Mouse (Mus musculus): ENCODE results near the gene Sirpa.
A peak's percentile ranks its signal among the peaks of the same experiment; 100 is the strongest.

The Sirpa gene

GRCm38 (mm10) chr2:129592459-129593140 lies at the start of gene Sirpa:
Gene Sirpa (plus strand): TSS chr2:129592835.
- DNase-seq (ENCODE audit: inconsistent age in 2 of 2, low spot score in 1 of 2): peak; percentile 87 to 97

- DNase-seq (ENCODE audit: inconsistent age in 2 of 2, low spot score in 1 of 2): no peak
Measured at GRCm38 (mm10) chr2:129544448-129544847, 48.2 kb upstream of the Sirpa start.

DNA sequence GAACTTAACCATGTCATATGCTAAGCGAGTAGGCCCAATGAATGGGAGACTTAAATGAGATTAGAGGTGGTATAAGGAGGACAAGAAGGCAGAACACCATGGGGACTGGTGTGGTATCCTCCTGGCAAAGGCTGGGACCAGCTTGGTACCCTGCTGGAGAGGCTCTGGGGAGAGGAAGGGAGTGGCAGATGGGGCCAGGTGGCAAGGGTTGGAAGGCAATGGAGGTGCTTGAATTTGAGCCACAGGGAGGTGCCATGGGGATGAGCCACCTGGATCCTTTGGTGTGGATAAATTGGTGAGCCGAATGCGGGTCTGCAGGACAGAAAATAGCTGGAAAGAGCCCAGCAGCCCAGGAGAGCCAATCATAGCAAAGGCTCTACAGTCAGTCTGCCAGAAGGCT lies 47.7 kb upstream of the Sirpa start:
- DNase-seq (ENCODE audit: inconsistent age in 2 of 2, low spot score in 1 of 2): no peak

- no peak for DNase-seq (ENCODE audit: inconsistent age in 2 of 2, low spot score in 1 of 2)
Measured at GRCm38 (mm10) chr2:129545596-129545995, 47.0 kb upstream of the Sirpa start.

DNA sequence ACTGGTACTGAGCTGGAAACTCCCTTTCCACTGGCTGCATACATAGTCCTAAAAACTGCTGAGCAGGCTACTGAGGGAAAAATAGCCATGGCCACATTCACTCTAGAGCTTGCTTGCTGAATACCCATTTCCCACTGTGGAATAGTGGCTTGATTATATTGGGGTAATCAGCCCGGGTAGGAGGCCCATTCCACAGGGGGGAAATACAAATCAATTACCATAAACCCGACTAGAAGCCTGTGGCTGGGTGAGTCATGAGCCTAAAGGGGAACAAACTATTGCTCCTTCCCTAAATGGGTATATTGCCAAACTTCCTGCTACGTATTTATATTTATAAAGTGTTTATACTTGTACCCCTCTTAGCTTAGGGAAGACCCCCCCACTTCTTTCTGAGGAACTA lies 45.9 kb upstream of the Sirpa start:
- DNase-seq (ENCODE audit: inconsistent age in 2 of 2, low spot score in 1 of 2): no peak

GRCm38 (mm10) chr2:129549537-129550135 lies 43.0 kb upstream of the Sirpa start:
- peak in 1 of 2 experiments; percentile 42 for DNase-seq (ENCODE audit: inconsistent age in 2 of 2, low spot score in 1 of 2)

- no peak for DNase-seq (ENCODE audit: inconsistent age in 2 of 2, low spot score in 1 of 2)
Measured at GRCm38 (mm10) chr2:129550781-129551180, 41.9 kb upstream of the Sirpa start.

DNA sequence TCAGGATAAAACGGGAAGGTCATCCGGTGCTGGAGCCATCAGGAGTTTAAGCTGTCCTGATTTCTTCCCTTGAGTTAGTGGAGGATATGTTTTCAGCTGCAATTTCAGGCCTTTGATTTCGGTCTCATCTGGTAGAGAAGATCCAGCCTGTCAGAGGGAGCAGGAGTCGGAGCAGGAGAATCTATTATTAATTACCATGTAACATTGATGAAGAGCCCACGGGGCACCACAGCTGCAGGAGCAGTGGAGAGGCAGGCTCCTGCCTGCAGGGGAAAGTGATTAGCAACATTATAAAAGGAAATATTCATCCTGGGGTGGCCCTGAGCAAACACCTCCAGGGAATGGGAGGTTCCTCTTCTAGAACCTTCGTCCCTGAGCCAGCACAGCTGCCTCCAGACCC lies 36.6 kb upstream of the Sirpa start:
- no peak for DNase-seq (ENCODE audit: inconsistent age in 2 of 2, low spot score in 1 of 2)

- no peak for DNase-seq (ENCODE audit: inconsistent age in 2 of 2, low spot score in 1 of 2)
Measured at GRCm38 (mm10) chr2:129558008-129558874, 34.4 kb upstream of the Sirpa start.

DNA sequence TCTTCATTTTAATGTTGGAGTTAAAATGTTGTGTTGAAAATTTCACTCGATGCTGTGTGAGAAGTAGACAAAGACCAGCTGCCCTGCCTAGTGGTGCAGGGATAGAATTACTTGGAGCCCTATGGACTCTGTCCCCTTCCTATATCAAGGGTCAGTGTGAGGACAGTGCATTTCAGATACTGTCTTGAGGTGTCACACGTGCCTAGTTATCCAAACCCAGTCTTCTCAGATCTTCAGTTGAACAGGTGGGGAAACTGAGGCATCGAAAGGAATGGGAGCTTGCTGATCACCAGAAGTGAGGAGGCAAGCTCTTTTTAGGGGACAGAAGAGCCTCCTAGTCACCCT lies 33.8 kb upstream of the Sirpa start:
- no peak for DNase-seq (ENCODE audit: inconsistent age in 2 of 2, low spot score in 1 of 2)

GRCm38 (mm10) chr2:129561796-129562195 lies 30.8 kb upstream of the Sirpa start:
- DNase-seq (ENCODE audit: inconsistent age in 2 of 2, low spot score in 1 of 2): no peak

DNA sequence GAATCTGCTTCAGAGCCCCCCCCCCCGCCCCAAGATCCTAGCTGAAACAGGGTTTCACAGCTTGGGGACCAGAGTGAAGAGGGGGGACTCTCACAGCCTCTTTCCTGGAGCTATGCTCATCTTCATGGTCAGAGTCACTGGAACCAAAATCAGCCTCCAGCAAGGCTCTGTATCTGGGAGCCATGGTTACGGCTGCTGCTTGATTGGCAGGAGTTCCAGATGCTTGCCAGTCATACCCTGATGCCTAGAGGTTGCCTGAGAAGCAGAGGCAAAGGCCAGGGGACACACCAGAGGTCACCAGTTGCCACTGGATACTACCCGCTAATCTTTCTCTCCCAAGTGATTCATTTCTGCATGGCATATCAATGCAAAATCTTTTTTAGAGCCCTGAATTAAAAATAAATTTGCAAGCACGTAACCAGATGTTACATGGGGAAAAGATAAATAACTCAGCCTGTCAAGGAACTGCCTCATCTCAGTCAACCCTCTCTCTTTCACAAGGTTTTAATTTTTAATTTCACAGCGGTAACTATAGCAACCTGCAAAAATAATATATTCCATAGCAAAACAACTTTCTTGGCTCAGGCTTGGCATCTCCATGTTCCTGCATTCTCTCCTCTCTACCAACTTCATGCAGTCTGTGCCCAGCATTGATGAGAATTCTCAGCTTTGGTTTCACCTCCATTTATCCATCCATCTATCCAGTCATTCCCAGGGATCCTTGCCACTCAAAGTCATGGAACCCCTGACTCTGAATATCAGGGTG lies 28.5 kb upstream of the Sirpa start:
- no peak for DNase-seq (ENCODE audit: inconsistent age in 2 of 2, low spot score in 1 of 2)

DNA sequence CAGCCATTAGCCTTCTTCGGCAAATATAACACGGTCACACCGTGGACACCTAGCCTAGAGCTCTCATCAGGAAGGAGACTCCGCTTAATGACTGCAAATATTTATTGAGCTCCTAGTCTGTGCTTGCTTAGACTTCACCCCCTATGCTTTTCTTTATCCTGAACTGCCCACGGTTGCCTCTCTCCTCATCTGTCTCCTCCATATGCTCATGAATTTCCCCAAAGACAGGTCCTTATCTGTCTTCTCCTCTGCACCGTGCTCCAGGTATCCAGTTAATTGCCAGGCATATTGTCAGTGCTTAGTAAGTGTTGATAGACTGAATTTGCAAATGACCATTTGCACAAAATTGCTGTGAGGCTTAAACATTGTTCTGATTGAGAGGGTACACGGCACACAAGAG lies 23.5 kb upstream of the Sirpa start:
- no peak for DNase-seq (ENCODE audit: inconsistent age in 2 of 2, low spot score in 1 of 2)

- DNase-seq (ENCODE audit: inconsistent age in 2 of 2, low spot score in 1 of 2): no peak
Measured at GRCm38 (mm10) chr2:129569556-129569955, 23.1 kb upstream of the Sirpa start.

DNA sequence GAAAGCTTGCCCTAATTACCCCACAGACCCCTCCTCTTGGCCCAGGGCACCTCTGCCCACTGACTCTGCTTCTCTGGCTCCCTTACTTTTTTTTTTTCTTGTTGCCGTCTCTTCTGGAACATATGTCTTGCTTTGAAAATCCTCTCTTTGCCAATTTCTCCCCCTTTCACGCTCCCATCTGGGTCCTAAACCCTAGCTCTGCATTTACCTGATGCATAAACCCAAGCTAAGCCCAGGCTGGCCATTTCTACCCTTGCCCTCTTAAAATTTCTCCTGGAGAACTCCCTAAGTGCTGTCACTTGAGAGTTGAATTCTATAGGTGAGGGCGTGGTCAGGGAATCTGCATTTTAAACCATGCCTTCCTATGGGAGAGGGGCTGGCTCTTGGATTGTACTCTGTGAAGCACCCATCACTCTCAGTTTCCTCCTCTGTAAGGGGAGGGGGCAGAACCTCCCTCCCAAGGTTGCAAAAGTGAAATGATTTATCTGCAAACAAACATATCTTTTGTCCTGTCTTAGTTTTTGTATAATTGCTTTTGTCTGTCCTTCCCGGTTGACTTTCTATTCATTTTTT lies 18.8 kb upstream of the Sirpa start:
- no peak for DNase-seq (ENCODE audit: inconsistent age in 2 of 2, low spot score in 1 of 2)

- peak in 1 of 2 experiments; percentile 38 for DNase-seq (ENCODE audit: inconsistent age in 2 of 2, low spot score in 1 of 2)
Measured at GRCm38 (mm10) chr2:129574395-129575046, 18.1 kb upstream of the Sirpa start.

DNA sequence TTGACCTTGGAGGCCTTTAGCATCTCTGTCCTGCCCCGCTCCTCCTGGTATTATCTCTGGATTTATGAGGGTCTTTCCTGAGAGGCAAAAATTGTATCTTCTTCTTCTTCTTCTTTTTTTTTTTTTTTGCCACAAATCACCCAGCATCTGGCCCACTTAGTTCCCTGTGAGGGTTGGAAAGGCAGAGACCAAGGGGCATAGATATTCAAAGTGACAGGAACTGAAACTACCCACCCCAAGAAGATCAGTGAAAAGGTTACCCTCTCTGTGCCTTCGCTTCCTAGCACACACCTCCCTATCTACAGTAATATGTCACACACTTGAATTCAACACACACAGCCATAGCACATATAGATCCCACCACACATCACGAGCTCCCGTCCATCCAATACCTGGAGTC lies 17.5 kb upstream of the Sirpa start:
- no peak for DNase-seq (ENCODE audit: inconsistent age in 2 of 2, low spot score in 1 of 2)

DNA sequence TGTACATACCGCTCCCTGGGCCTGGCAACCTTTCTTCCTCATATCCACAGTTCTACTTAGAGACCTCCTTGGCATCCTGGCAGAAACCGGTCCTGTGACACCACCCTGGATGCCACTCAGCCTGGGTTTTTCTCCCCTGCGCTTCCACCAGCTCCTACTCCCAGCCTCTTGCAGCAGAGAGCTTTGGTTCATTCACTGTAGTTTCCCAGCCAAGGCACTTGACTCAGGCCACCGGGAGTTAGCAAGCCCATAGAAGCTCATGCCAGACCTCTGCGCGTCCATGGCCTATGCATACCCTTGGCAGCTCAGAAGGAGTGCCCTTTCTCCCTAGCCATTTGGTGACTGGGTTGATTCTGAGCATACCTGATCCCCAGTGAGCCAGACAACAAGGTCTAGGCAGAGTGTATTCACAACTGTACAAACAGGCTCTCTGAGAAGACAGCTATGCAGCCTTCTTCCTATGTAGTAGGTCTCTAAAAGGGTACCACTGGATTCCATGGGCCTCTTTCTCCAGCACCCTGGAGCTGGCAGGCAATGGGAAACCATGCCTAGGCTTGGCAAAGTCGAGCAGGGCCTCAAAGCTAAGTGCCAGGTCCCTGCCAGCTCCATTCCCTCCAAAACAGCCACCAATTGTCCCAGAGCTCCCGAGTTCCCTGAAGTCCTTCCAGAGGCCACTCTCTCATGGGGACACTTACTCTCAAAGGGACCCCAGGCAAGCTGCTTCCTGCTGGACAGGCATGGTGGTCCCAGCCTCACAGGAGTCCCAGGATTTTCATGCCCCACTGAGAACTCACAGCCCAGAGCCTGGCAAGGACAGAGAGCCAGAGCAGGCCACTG lies 15.8 kb upstream of the Sirpa start:
- peak in 1 of 2 experiments; percentile 51 for DNase-seq (ENCODE audit: inconsistent age in 2 of 2, low spot score in 1 of 2)

DNA sequence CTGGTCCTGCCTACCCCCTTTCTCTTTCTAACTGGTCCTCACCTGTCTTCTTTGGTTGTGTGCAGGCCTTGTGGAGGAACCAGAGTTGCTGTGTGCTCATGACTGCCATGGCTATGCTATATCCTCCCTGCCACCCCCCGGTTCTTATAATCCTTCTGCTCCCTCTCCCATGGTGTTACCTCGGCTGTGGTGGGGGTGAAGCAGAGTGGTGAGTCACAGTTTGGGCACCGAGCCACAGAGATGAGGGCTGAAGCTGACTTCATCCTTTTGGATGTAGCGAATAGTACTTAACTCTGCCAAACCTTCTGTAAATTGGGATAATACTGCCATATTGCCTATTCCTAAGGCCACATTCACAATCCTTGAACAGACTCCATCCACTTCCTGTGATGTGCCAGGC lies 12.0 kb upstream of the Sirpa start:
- DNase-seq (ENCODE audit: inconsistent age in 2 of 2, low spot score in 1 of 2): peak; percentile 71 to 85

DNA sequence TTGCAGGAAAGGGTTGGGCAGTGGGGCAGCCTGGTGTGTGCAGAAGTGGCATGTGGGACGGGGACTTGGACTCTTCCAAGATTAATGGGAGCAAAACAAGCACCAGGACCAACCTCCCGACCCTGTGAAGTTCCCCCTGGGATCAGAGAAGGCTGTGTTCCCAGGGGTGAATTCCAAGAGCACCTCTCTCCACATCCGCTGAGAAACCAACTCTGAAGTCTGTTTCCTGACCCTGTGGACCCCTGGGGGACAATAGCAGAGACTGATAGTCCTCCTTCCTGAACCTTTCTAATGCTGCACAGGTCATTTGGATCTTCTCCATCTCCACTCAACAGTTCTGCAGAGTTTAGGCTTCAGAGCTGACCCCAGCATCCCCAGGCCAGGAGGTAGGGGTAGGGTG lies 10.8 kb upstream of the Sirpa start:
- peak; percentile 64 to 77 for DNase-seq (ENCODE audit: inconsistent age in 2 of 2, low spot score in 1 of 2)
